In the genomic region with DNA sequence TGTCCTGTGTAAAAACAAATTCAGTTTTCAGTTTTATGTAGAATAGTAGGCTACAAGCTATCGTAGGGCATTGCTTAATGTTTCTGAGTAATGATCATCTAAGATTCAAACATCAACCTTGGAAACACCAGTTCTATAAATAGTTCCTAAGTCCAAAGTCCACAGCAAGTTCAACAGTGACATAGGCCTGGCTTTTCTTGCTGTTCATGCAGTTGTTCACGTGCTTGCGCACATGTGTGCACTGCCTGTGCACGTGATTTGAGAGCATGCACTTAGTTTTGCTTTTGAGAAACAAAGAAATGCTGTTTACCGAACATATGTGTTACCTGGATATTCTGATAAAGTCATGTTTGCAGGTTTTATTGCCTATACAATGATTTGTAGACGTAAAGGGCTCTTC, we compare ENCODE assay signal across 23 mouse cellular contexts. TPM values are rescaled to one million over a fixed set of nuclear protein-coding genes. Genes with fewer than 3 reads are reported as not detected.
DNase-seq lines count a peak whose midpoint lies in the region; ATAC-seq and TF ChIP-seq lines count a peak whose summit lies in the region.
"Had no signal": no experiment of that assay in that cellular context is flagged by ENCODE, and none has a peak within 500 bp of the region (broad histone marks: within the 10 kb centered on the region; RNA-seq: fewer than 3 reads in every experiment).

No protein-coding gene starts in this region.

- no peak overlapping the region for H3K4me2 ChIP-seq in liver, embryonic 11.5 days
- no peak overlapping the region for H3K4me2 ChIP-seq in intestine, postnatal 0 days (replicated peaks; ENCODE audit: low read depth)
- H3K4me2 ChIP-seq in stomach, embryonic 16.5 days (ENCODE audit: low read depth, low read length): no peak overlapping the region
- H3K4me2 ChIP-seq: limb, embryonic 12.5 days; lung, embryonic 14.5 days; midbrain, embryonic 11.5 days; neural tube, embryonic 12.5 days had no signal

- ATAC-seq in liver, embryonic 11.5 days (replicated peaks; ENCODE audit: low FRiP score): no peak
- ATAC-seq in intestine, postnatal 0 days: peak; percentile 91
- ATAC-seq in stomach, embryonic 16.5 days (ENCODE audit: insufficient read depth, low FRiP score): peak; percentile 78; the same call in 1 of the 2 replicates
- ATAC-seq: forebrain, postnatal 0 days had no signal

- peaks cover 31% of the 10 kb centered on the region for H3K4me1 ChIP-seq in liver, adult 2 months (ENCODE audit: control insufficient read depth, insufficient read depth, low read length)
- H3K4me1 ChIP-seq in liver, embryonic 11.5 days (replicated peaks; ENCODE audit: control insufficient read depth, insufficient read depth, low read length): no peaks in the 10 kb centered on the region
- no peaks in the 10 kb centered on the region; the same call in 1 of the 2 replicates for H3K4me1 ChIP-seq in intestine, postnatal 0 days (replicated peaks; ENCODE audit: control insufficient read depth, insufficient read depth, low read length)
- H3K4me1 ChIP-seq in stomach, embryonic 16.5 days (ENCODE audit: control insufficient read depth, insufficient read depth, low read length): peaks cover 12% of the 10 kb centered on the region
- no peaks in the 10 kb centered on the region for H3K4me1 ChIP-seq in thymus, adult 2 months (replicated peaks; ENCODE audit: control insufficient read depth, insufficient read depth, low read length)
- H3K4me1 ChIP-seq: heart, embryonic 10.5 days; neural tube, embryonic 12.5 days had no signal

- no peaks in the 10 kb centered on the region for H3K9me3 ChIP-seq in liver, embryonic 11.5 days (ENCODE audit: control insufficient read depth, low read length)
- no peaks in the 10 kb centered on the region for H3K9me3 ChIP-seq in intestine, postnatal 0 days (ENCODE audit: control insufficient read depth)
- H3K9me3 ChIP-seq in stomach, embryonic 16.5 days (replicated peaks; ENCODE audit: control insufficient read depth, low read length): no peaks in the 10 kb centered on the region
- H3K9me3 ChIP-seq: forebrain, embryonic 10.5 days; heart, embryonic 10.5 days; hindbrain, embryonic 10.5 days; limb, embryonic 12.5 days; neural tube, embryonic 12.5 days had no signal

- 33% methylated on average over 6 of the region's 6 CpGs for WGBS in liver, adult 2 months
- WGBS in liver, embryonic 11.5 days: 78% methylated on average over 6 of the region's 6 CpGs
- 36% methylated on average over 6 of the region's 6 CpGs for WGBS in intestine, postnatal 0 days
- 67% methylated on average over 6 of the region's 6 CpGs for WGBS in stomach, embryonic 16.5 days
- 93% methylated on average over 6 of the region's 6 CpGs for WGBS in thymus, adult 2 months

- TF ChIP-seq POLR2A in liver, adult 2 months (IDR thresholded peaks at IDR 0.05; ENCODE audit: extremely low read depth, insufficient read depth, low read length): no peak
- no peak for TF ChIP-seq POLR2A in thymus, adult 2 months (IDR thresholded peaks at IDR 0.05; ENCODE audit: control insufficient read depth, extremely low read depth, insufficient read depth, low read length, poor library complexity)

- TF ChIP-seq CTCF in liver, adult 2 months (IDR thresholded peaks at IDR 0.05; ENCODE audit: low read depth, low read length): no peak
- no peak for TF ChIP-seq CTCF in intestine, postnatal 0 days (IDR thresholded peaks at IDR 0.05; ENCODE audit: low read depth)
- TF ChIP-seq CTCF in thymus, adult 2 months (IDR thresholded peaks at IDR 0.05; ENCODE audit: borderline replicate concordance, control insufficient read depth, extremely low read depth, insufficient read depth, low read length, poor library complexity): no peak

- no peak overlapping the region for H3K4me3 ChIP-seq in liver, adult 2 months (ENCODE audit: insufficient read depth, low read depth, low read length)
- H3K4me3 ChIP-seq in liver, embryonic 11.5 days (ENCODE audit: low read depth, low read length): no peak overlapping the region
- H3K4me3 ChIP-seq in intestine, postnatal 0 days (ENCODE audit: low read depth, low read length): no peak overlapping the region
- no peak overlapping the region for H3K4me3 ChIP-seq in stomach, embryonic 16.5 days (replicated peaks; ENCODE audit: low read length)
- H3K4me3 ChIP-seq in thymus, adult 2 months (ENCODE audit: control insufficient read depth, insufficient read depth, low read length): no peak overlapping the region
- H3K4me3 ChIP-seq: forebrain, embryonic 10.5 days; heart, embryonic 10.5 days; hindbrain, embryonic 10.5 days; limb, embryonic 12.5 days; neural tube, embryonic 12.5 days had no signal

- H3K27ac ChIP-seq in liver, adult 2 months (replicated peaks; ENCODE audit: insufficient read depth, low read depth, low read length): peak overlapping the region; percentile 89
- H3K27ac ChIP-seq in liver, embryonic 11.5 days (ENCODE audit: low read depth, low read length): no peak overlapping the region
- peak overlapping the region; percentile 80 for H3K27ac ChIP-seq in intestine, postnatal 0 days (ENCODE audit: low read depth, low read length)
- peak overlapping the region; percentile 74 for H3K27ac ChIP-seq in stomach, embryonic 16.5 days (ENCODE audit: low read length)
- H3K27ac ChIP-seq in thymus, adult 2 months (ENCODE audit: control insufficient read depth, insufficient read depth, low read length): no peak overlapping the region
- H3K27ac ChIP-seq: forebrain, embryonic 10.5 days; heart, embryonic 10.5 days; hindbrain, embryonic 10.5 days; limb, embryonic 12.5 days; macrophage; neural tube, embryonic 12.5 days had no signal

- peaks cover 26% of the 10 kb centered on the region; the same call in 1 of the 2 replicates for H3K79me2 ChIP-seq in liver, adult 2 months (ENCODE audit: control insufficient read depth, insufficient read depth, low read length)

- no peak overlapping the region; the same call in 1 of the 2 replicates for H3K9ac ChIP-seq in liver, adult 2 months (ENCODE audit: low read depth, low read length)
- H3K9ac ChIP-seq in liver, embryonic 11.5 days (ENCODE audit: low read depth, low read length): no peak overlapping the region
- no peak overlapping the region for H3K9ac ChIP-seq in intestine, postnatal 0 days (ENCODE audit: low read depth, low read length)
- no peak overlapping the region for H3K9ac ChIP-seq in stomach, embryonic 16.5 days (ENCODE audit: low read length)
- H3K9ac ChIP-seq: forebrain, postnatal 0 days; limb, embryonic 12.5 days; lung, embryonic 14.5 days; neural tube, embryonic 12.5 days had no signal

- H3K36me3 ChIP-seq in liver, adult 2 months (ENCODE audit: control insufficient read depth, insufficient read depth, low read length): peaks cover 4% of the 10 kb centered on the region
- no peaks in the 10 kb centered on the region for H3K36me3 ChIP-seq in liver, embryonic 11.5 days (ENCODE audit: control insufficient read depth, insufficient read depth, low read length)
- no peaks in the 10 kb centered on the region for H3K36me3 ChIP-seq in intestine, postnatal 0 days (ENCODE audit: control insufficient read depth, insufficient read depth)
- H3K36me3 ChIP-seq in stomach, embryonic 16.5 days (ENCODE audit: control insufficient read depth, insufficient read depth, low read length): no peaks in the 10 kb centered on the region
- no peaks in the 10 kb centered on the region for H3K36me3 ChIP-seq in thymus, adult 2 months (ENCODE audit: control insufficient read depth, insufficient read depth, low read length)
- H3K36me3 ChIP-seq: forebrain, embryonic 10.5 days; heart, embryonic 10.5 days; hindbrain, embryonic 10.5 days; limb, embryonic 12.5 days; neural tube, embryonic 12.5 days had no signal

- DNase-seq in liver, adult 2 months (ENCODE audit: extremely low read depth, low read depth, low spot score): peak; percentile 99
- DNase-seq in liver, embryonic 11.5 days (ENCODE audit: low spot score): no peak
- DNase-seq in kidney, postnatal 36 days: peak; percentile 66 to 71
- DNase-seq in adrenal gland, adult 8-10 months: no peak
- DNase-seq in heart, adult 11 months: no peak
- no peak for DNase-seq in thymus, adult 2 months
- DNase-seq: cerebellum, adult 2 months; forebrain, postnatal 0 days; gastrocnemius, postnatal 36 days; layer of hippocampus, adult 9-11 months; lung, embryonic 14.5 days; right cerebral cortex, adult 18-20 months had no signal

- no peaks in the 10 kb centered on the region for H3K27me3 ChIP-seq in liver, adult 2 months (ENCODE audit: control insufficient read depth, insufficient read depth, low read length)
- H3K27me3 ChIP-seq in liver, embryonic 11.5 days (replicated peaks; ENCODE audit: control insufficient read depth, insufficient read depth, low read length): no peaks in the 10 kb centered on the region
- H3K27me3 ChIP-seq in intestine, postnatal 0 days (replicated peaks; ENCODE audit: control insufficient read depth, insufficient read depth, low read length): no peaks in the 10 kb centered on the region
- H3K27me3 ChIP-seq in stomach, embryonic 16.5 days (ENCODE audit: control insufficient read depth, insufficient read depth, low read length): no peaks in the 10 kb centered on the region
- H3K27me3 ChIP-seq in thymus, adult 2 months (ENCODE audit: control insufficient read depth, insufficient read depth, low read length): no peaks in the 10 kb centered on the region
- H3K27me3 ChIP-seq: CH12.LX; limb, embryonic 12.5 days; neural tube, embryonic 12.5 days had no signal

RNA-seq across cellular contexts. Expression of a gene that starts 11.3 kb away (rescaled TPM):
- total RNA-seq in liver, adult 2 months (2014; rRNA removed): 26.9 and 33.4 TPM in 2 replicates
- polyA plus RNA-seq in liver, adult 2 months (2012; rRNA removed): 1.6 and 1.9 TPM in 2 replicates
- 0.03 and 0.06 TPM in 2 replicates for polyA plus RNA-seq in liver, embryonic 11.5 days (2014; fragmentation: Nextera tagmentation; extraction: Ambion mirVana)
- 5.3 and 6.2 TPM in 2 replicates for polyA plus RNA-seq in intestine, postnatal 0 days (2015; fragmentation: Nextera tagmentation; extraction: Ambion mirVana)
- 4.4 and 4.6 TPM in 2 replicates for polyA plus RNA-seq in stomach, embryonic 16.5 days (2015; fragmentation: Nextera tagmentation; extraction: Ambion mirVana)
- total RNA-seq in adrenal gland, adult 8-10 months (2022): 1 to 10 TPM; 1.7 to 3.1 (median 1.9) TPM
- 0.73 and 1.1 TPM in 2 replicates for polyA plus RNA-seq in thymus, adult 2 months (2012; rRNA removed)
- total RNA-seq: MEL had no signal
- polyA plus RNA-seq: macrophage had no signal

Comparison
In these comparisons a context has a peak if more than half of its experiments do, and no peak if none do; other contexts are left out.
1. DNase-seq: peak in liver, adult 2 months (single experiment) and kidney, postnatal 36 days (2 of 2); none in liver, embryonic 11.5 days (single experiment), adrenal gland, adult 8-10 months (single experiment), heart, adult 11 months (single experiment) and thymus, adult 2 months (single experiment).
2. H3K27ac ChIP-seq: peak in liver, adult 2 months (single experiment), intestine, postnatal 0 days (single experiment) and stomach, embryonic 16.5 days (single experiment); none in liver, embryonic 11.5 days (single experiment) and thymus, adult 2 months (single experiment).